Mouse (Mus musculus) hematopoietic stem cell, adult 5-6 weeks (primary cell): ENCODE results near the gene Ccdc97. TPM values are rescaled to one million over a fixed set of nuclear protein-coding genes. Genes with fewer than 3 reads are reported as not detected.

ENCODE experiments used
- total RNA-seq: library from RNA; stranded (forward); fragments of 172-1452, 232-1000 nt; gene quantifications from 2 replicates; pipeline ENCODE4 v1.2.3, GENCODE M21; 2017

Gene Ccdc97
- total RNA-seq, 1 experiment from 2014 or later: 16.7 TPM

Other genes starting within 250 kb of the Ccdc97 start
- gene Ceacam1, start 241.5 kb downstream of the Ccdc97 start, total RNA-seq: 9.5 and 22.0 TPM in 2 replicates
- not detected in 2 replicates for gene Ceacam2, start 179.2 kb downstream of the Ccdc97 start, total RNA-seq
- not detected in 2 replicates for gene Erich4, start 103.2 kb downstream of the Ccdc97 start, total RNA-seq
- gene Dmac2, start 99.7 kb downstream of the Ccdc97 start, total RNA-seq: 33.7 and 50.9 TPM in 2 replicates
- gene B3gnt8, start 92.4 kb downstream of the Ccdc97 start, total RNA-seq: 1.8 and 4.7 TPM in 2 replicates
- gene Bckdha, start 60.1 kb downstream of the Ccdc97 start, total RNA-seq: 33.2 and 61.3 TPM in 2 replicates
- gene Exosc5, start 59.9 kb downstream of the Ccdc97 start, total RNA-seq: 32.5 and 48.8 TPM in 2 replicates
- gene Tmem91, start 43.9 kb downstream of the Ccdc97 start, total RNA-seq: 2.3 TPM in 1 of 2 replicates, not detected in the other
- gene B9d2, start 38.3 kb downstream of the Ccdc97 start, total RNA-seq: 46.3 and 70.6 TPM in 2 replicates
- 46.0 and 50.7 TPM in 2 replicates for gene Tgfb1, start 32.1 kb downstream of the Ccdc97 start, total RNA-seq
- gene Hnrnpul1, start 35.7 kb upstream of the Ccdc97 start, total RNA-seq: 137 TPM in 2 replicates
- gene Axl, start 69.6 kb upstream of the Ccdc97 start, total RNA-seq: 6.2 and 16.9 TPM in 2 replicates
- gene Cyp2s1, start 97.8 kb upstream of the Ccdc97 start, total RNA-seq: not detected in 2 replicates
- gene Cyp2b10, start 178.5 kb upstream of the Ccdc97 start, total RNA-seq: not detected in 2 replicates